Comparison of ENCODE assay signal across 15 mouse cellular contexts in the genomic region with DNA sequence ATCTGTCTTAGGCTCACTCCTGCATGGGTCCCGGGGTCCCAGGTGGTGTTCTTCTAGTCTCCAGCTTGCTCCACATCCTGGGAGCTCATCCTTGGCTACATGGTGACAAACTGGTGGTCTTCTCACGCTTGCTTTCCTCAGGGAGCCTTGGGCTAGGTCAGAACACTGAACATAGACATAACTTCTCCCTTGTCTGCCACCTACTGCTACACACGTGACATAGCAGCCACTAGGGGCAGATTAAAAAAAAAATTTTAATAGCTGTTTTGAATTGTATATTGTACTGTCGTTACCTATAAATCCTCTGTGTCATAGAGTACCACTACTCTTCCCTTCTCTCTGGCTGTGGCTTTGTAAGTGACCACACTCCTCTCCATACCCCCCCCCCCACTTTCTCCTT. TPM values are rescaled to one million over a fixed set of nuclear protein-coding genes. Genes with fewer than 3 reads are reported as not detected.
DNase-seq lines count a peak whose midpoint lies in the region; ATAC-seq and TF ChIP-seq lines count a peak whose summit lies in the region.
"Had no signal": no experiment of that assay in that cellular context is flagged by ENCODE, and none has a peak within 500 bp of the region (broad histone marks: within the 10 kb centered on the region; RNA-seq: fewer than 3 reads in every experiment).

No protein-coding gene starts in this region.

- H3K4me3 ChIP-seq in embryonic facial prominence, embryonic 11.5 days (ENCODE audit: low read depth, low read length), result no peak overlapping the region
- H3K4me3 ChIP-seq in embryonic facial prominence, embryonic 10.5 days, result no peak overlapping the region
- H3K4me3 ChIP-seq in liver, embryonic 14.5 days (ENCODE audit: insufficient read depth in 1 of 2, low read depth in 2 of 2, low read length in 2 of 2), result no peak overlapping the region
- H3K4me3 ChIP-seq in liver, embryonic 11.5 days (ENCODE audit: low read depth, low read length), result no peak overlapping the region
- H3K4me3 ChIP-seq in ES-E14 (ENCODE audit: insufficient read depth in 1 of 2, low read depth in 1 of 2, low read length in 2 of 2, poor library complexity in 1 of 2, severe bottlenecking in 1 of 2), result no peak overlapping the region
- H3K4me3 ChIP-seq: erythroblast, embryonic 14.5 days; heart, embryonic 13.5 days; hindbrain, embryonic 15.5 days; myocyte had no signal

- peak; percentile 29 for TF ChIP-seq CTCF in liver, embryonic 14.5 days (IDR thresholded peaks at IDR 0.05; ENCODE audit: low read depth)

- H3K9me3 ChIP-seq in embryonic facial prominence, embryonic 11.5 days (replicated peaks; ENCODE audit: control insufficient read depth, low read length), result no peaks in the 10 kb centered on the region
- H3K9me3 ChIP-seq in embryonic facial prominence, embryonic 10.5 days, result no peaks in the 10 kb centered on the region
- no peaks in the 10 kb centered on the region for H3K9me3 ChIP-seq in liver, embryonic 14.5 days (ENCODE audit: control insufficient read depth, low read length)
- no peaks in the 10 kb centered on the region for H3K9me3 ChIP-seq in liver, embryonic 11.5 days (ENCODE audit: control insufficient read depth, low read length)
- no peaks in the 10 kb centered on the region for H3K9me3 ChIP-seq in ES-E14 (ENCODE audit: control insufficient read depth, insufficient read depth, low read depth, low read length)
- H3K9me3 ChIP-seq: heart, embryonic 13.5 days; hindbrain, embryonic 15.5 days had no signal

- 50% methylated on average over 4 of the region's 4 CpGs for WGBS in embryonic facial prominence, embryonic 11.5 days
- WGBS in embryonic facial prominence, embryonic 10.5 days, result 52% methylated on average over 4 of the region's 4 CpGs
- WGBS in liver, embryonic 14.5 days (ENCODE audit: insufficient replicate concordance), result 25% methylated on average over 4 of the region's 4 CpGs
- 39% methylated on average over 4 of the region's 4 CpGs for WGBS in liver, embryonic 11.5 days

- in situ Hi-C loops in ES-E14 (cut with MboI; ENCODE audit: low sequenced_read_pairs in 2 of 2, unreplicated experiment in 2 of 2), result no loop called here

- H3K36me3 ChIP-seq in embryonic facial prominence, embryonic 11.5 days (replicated peaks; ENCODE audit: control insufficient read depth, insufficient read depth, low read depth, low read length), result no peaks in the 10 kb centered on the region
- no peaks in the 10 kb centered on the region for H3K36me3 ChIP-seq in embryonic facial prominence, embryonic 10.5 days (replicated peaks)
- no peaks in the 10 kb centered on the region for H3K36me3 ChIP-seq in liver, embryonic 14.5 days (replicated peaks; ENCODE audit: control insufficient read depth, insufficient read depth, low read depth)
- no peaks in the 10 kb centered on the region for H3K36me3 ChIP-seq in liver, embryonic 11.5 days (ENCODE audit: control insufficient read depth, insufficient read depth, low read length)
- H3K36me3 ChIP-seq in ES-E14 (ENCODE audit: control insufficient read depth, insufficient read depth, low read length, poor library complexity, severe bottlenecking), result no peaks in the 10 kb centered on the region
- H3K36me3 ChIP-seq: heart, embryonic 13.5 days; hindbrain, embryonic 15.5 days had no signal

- no peaks in the 10 kb centered on the region for H3K4me1 ChIP-seq in embryonic facial prominence, embryonic 11.5 days (ENCODE audit: control insufficient read depth, insufficient read depth, low read length)
- H3K4me1 ChIP-seq in embryonic facial prominence, embryonic 10.5 days, result no peaks in the 10 kb centered on the region
- H3K4me1 ChIP-seq in liver, embryonic 14.5 days (replicated peaks; ENCODE audit: control insufficient read depth in 2 of 2, insufficient read depth in 2 of 2, low read length in 1 of 2), result no peaks in the 10 kb centered on the region
- no peaks in the 10 kb centered on the region for H3K4me1 ChIP-seq in liver, embryonic 11.5 days (replicated peaks; ENCODE audit: control insufficient read depth, insufficient read depth, low read length)
- no peaks in the 10 kb centered on the region for H3K4me1 ChIP-seq in ES-E14 (ENCODE audit: control insufficient read depth in 2 of 2, insufficient read depth in 2 of 2, low read length in 2 of 2, poor library complexity in 1 of 2)
- H3K4me1 ChIP-seq: heart, embryonic 13.5 days; hindbrain, embryonic 15.5 days had no signal

- no peaks in the 10 kb centered on the region for H3K27me3 ChIP-seq in embryonic facial prominence, embryonic 11.5 days (ENCODE audit: control insufficient read depth, insufficient read depth, low read length)
- no peaks in the 10 kb centered on the region for H3K27me3 ChIP-seq in embryonic facial prominence, embryonic 10.5 days (replicated peaks; ENCODE audit: low read depth, poor library complexity, severe bottlenecking)
- no peaks in the 10 kb centered on the region; the same call in 1 of the 2 replicates for H3K27me3 ChIP-seq in liver, embryonic 14.5 days (ENCODE audit: control insufficient read depth, insufficient read depth, low read length)
- H3K27me3 ChIP-seq in liver, embryonic 11.5 days (replicated peaks; ENCODE audit: control insufficient read depth, insufficient read depth, low read length), result no peaks in the 10 kb centered on the region
- H3K27me3 ChIP-seq: hindbrain, embryonic 15.5 days had no signal

- H3K9ac ChIP-seq in embryonic facial prominence, embryonic 11.5 days (replicated peaks; ENCODE audit: low read length), result no peak overlapping the region
- H3K9ac ChIP-seq in liver, embryonic 14.5 days (replicated peaks), result no peak overlapping the region
- H3K9ac ChIP-seq in liver, embryonic 11.5 days (ENCODE audit: low read depth, low read length), result no peak overlapping the region
- no peak overlapping the region for H3K9ac ChIP-seq in ES-E14 (ENCODE audit: insufficient read depth, low read depth, low read length, poor library complexity, severe bottlenecking)
- H3K9ac ChIP-seq: heart, embryonic 13.5 days; hindbrain, embryonic 15.5 days had no signal

- ATAC-seq in embryonic facial prominence, embryonic 11.5 days (replicated peaks; ENCODE audit: insufficient number of reproducible peaks, low FRiP score, low TSS enrichment, low read depth), result no peak
- ATAC-seq in liver, embryonic 14.5 days (ENCODE audit: insufficient read depth), result no peak
- ATAC-seq in liver, embryonic 11.5 days (replicated peaks; ENCODE audit: low FRiP score), result no peak
- no peak for ATAC-seq in activated CD4-positive, CD25-positive, alpha-beta regulatory T cell, adult 4 months

- DNase-seq in embryonic facial prominence, embryonic 11.5 days (ENCODE audit: low spot score), result peak; percentile 22
- no peak for DNase-seq in embryonic facial prominence, embryonic 10.5 days (ENCODE audit: low spot score)
- no peak for DNase-seq in liver, embryonic 14.5 days (ENCODE audit: low read depth in 3 of 3, low spot score in 3 of 3)
- DNase-seq in liver, embryonic 11.5 days (ENCODE audit: low spot score), result no peak
- DNase-seq in ES-E14 (ENCODE audit: low read depth, low spot score), result no peak
- DNase-seq in retina, embryonic 14.5 days (ENCODE audit: low spot score), result peak; percentile 34
- DNase-seq in cerebellum, postnatal 14 days, result no peak
- DNase-seq: cerebellum, adult 8-10 months; kidney, postnatal 10 days had no signal

- H3K4me2 ChIP-seq in embryonic facial prominence, embryonic 11.5 days (ENCODE audit: low read depth, low read length), result no peak overlapping the region
- H3K4me2 ChIP-seq in liver, embryonic 14.5 days (ENCODE audit: low read depth), result no peak overlapping the region
- H3K4me2 ChIP-seq in liver, embryonic 11.5 days, result no peak overlapping the region
- H3K4me2 ChIP-seq: heart, embryonic 13.5 days; hindbrain, embryonic 15.5 days had no signal

- no peak for TF ChIP-seq EP300 in liver, embryonic 14.5 days (IDR thresholded peaks at IDR 0.05; ENCODE audit: low read depth)

- no peak overlapping the region for H3K27ac ChIP-seq in embryonic facial prominence, embryonic 11.5 days (replicated peaks; ENCODE audit: low read depth, low read length)
- H3K27ac ChIP-seq in embryonic facial prominence, embryonic 10.5 days (replicated peaks), result no peak overlapping the region
- H3K27ac ChIP-seq in liver, embryonic 14.5 days, result no peak overlapping the region
- no peak overlapping the region for H3K27ac ChIP-seq in liver, embryonic 11.5 days (ENCODE audit: low read depth, low read length)
- H3K27ac ChIP-seq in ES-E14 (ENCODE audit: insufficient read depth, low read depth, low read length, poor library complexity, severe bottlenecking), result no peak overlapping the region
- H3K27ac ChIP-seq: heart, embryonic 13.5 days; hindbrain, embryonic 15.5 days had no signal

RNA-seq across cellular contexts. Expression of gene Olfr223, which starts 3.0 kb away (rescaled TPM):
- polyA plus RNA-seq in embryonic facial prominence, embryonic 11.5 days (2014; fragmentation: Nextera tagmentation; extraction: Ambion mirVana), result not detected in 2 replicates
- not detected in 2 replicates for polyA plus RNA-seq in embryonic facial prominence, embryonic 10.5 days (2016; fragmentation: Nextera tagmentation; extraction: Ambion mirVana)
- polyA plus RNA-seq in liver, embryonic 14.5 days (2012; rRNA removed), result not detected in 2 replicates
- polyA plus RNA-seq in liver, embryonic 14.5 days (2014; fragmentation: Nextera tagmentation; extraction: Ambion mirVana), result not detected in 2 replicates
- polyA plus RNA-seq in liver, embryonic 11.5 days (2014; fragmentation: Nextera tagmentation; extraction: Ambion mirVana), result not detected in 2 replicates
- total RNA-seq in ES-E14 (2012; rRNA removed), result not detected in 2 replicates
- polyA plus RNA-seq in activated CD4-positive, CD25-positive, alpha-beta regulatory T cell, adult 4 months (2017; shearing (Covaris generic)), result not detected
- total RNA-seq: liver, adult 2 months had no signal
- polyA plus RNA-seq: erythroblast, embryonic 14.5 days; heart, embryonic 13.5 days; hindbrain, embryonic 15.5 days; liver, adult 2 months; myocyte had no signal

RNA-seq across cellular contexts. Expression of gene Olfr222, which starts 20.1 kb away (rescaled TPM):
- polyA plus RNA-seq in embryonic facial prominence, embryonic 11.5 days (2014; fragmentation: Nextera tagmentation; extraction: Ambion mirVana), result not detected in 2 replicates
- polyA plus RNA-seq in embryonic facial prominence, embryonic 10.5 days (2016; fragmentation: Nextera tagmentation; extraction: Ambion mirVana), result 0.06 TPM in 1 of 2 replicates, not detected in the other
- not detected in 2 replicates for polyA plus RNA-seq in liver, embryonic 14.5 days (2012; rRNA removed)
- not detected in 2 replicates for polyA plus RNA-seq in liver, embryonic 14.5 days (2014; fragmentation: Nextera tagmentation; extraction: Ambion mirVana)
- polyA plus RNA-seq in liver, embryonic 11.5 days (2014; fragmentation: Nextera tagmentation; extraction: Ambion mirVana), result not detected in 2 replicates
- total RNA-seq in ES-E14 (2012; rRNA removed), result not detected in 2 replicates
- polyA plus RNA-seq in activated CD4-positive, CD25-positive, alpha-beta regulatory T cell, adult 4 months (2017; shearing (Covaris generic)), result not detected
- total RNA-seq: liver, adult 2 months had no signal
- polyA plus RNA-seq: erythroblast, embryonic 14.5 days; heart, embryonic 13.5 days; hindbrain, embryonic 15.5 days; liver, adult 2 months; myocyte had no signal

RNA-seq across cellular contexts. Expression of gene Nlrp3, which starts 54.7 kb away (rescaled TPM):
- 0.11 and 0.13 TPM in 2 replicates for polyA plus RNA-seq in embryonic facial prominence, embryonic 11.5 days (2014; fragmentation: Nextera tagmentation; extraction: Ambion mirVana)
- 0.14 and 0.16 TPM in 2 replicates for polyA plus RNA-seq in embryonic facial prominence, embryonic 10.5 days (2016; fragmentation: Nextera tagmentation; extraction: Ambion mirVana)
- polyA plus RNA-seq in liver, embryonic 14.5 days (2012; rRNA removed), result 0.42 and 0.54 TPM in 2 replicates
- 0.25 and 0.39 TPM in 2 replicates for polyA plus RNA-seq in liver, embryonic 14.5 days (2014; fragmentation: Nextera tagmentation; extraction: Ambion mirVana)
- polyA plus RNA-seq in liver, embryonic 11.5 days (2014; fragmentation: Nextera tagmentation; extraction: Ambion mirVana), result 0.34 and 0.39 TPM in 2 replicates
- total RNA-seq in ES-E14 (2012; rRNA removed), result 0.09 and 0.21 TPM in 2 replicates
- not detected for polyA plus RNA-seq in activated CD4-positive, CD25-positive, alpha-beta regulatory T cell, adult 4 months (2017; shearing (Covaris generic))

Comparison
In these comparisons a context has a peak if more than half of its experiments do, and no peak if none do; other contexts are left out.
1. DNase-seq: peak in embryonic facial prominence, embryonic 11.5 days (single experiment) and retina, embryonic 14.5 days (single experiment); none in embryonic facial prominence, embryonic 10.5 days (single experiment), liver, embryonic 14.5 days (0 of 3), liver, embryonic 11.5 days (single experiment), ES-E14 (single experiment) and cerebellum, postnatal 14 days (0 of 2).